Mouse (Mus musculus) hindbrain, embryonic 12.5 days (tissue): ENCODE measurements at regions not wholly inside any gene's neighbourhood (a gene's known extent, or its start where the extent isn't known, plus 50 kb on each side); places are given as distances from the start of the nearest gene placed in this dataset.

Experiments
- ATAC-seq: fragments of 200-750 bp; cut with Nextera tagmentation; 2 replicates; pipeline ENCODE4 v1.8.0; 2017; ENCODE audit warnings: moderate TSS enrichment; ENCODE audit not compliant: low FRiP score
- H3K27ac ChIP-seq: fragments of 300-500 bp; sonication (generic); 2 replicates; pipeline ENCODE4 v1.5.1; 2016; ENCODE audit warnings: mild to moderate bottlenecking
- H3K27me3 ChIP-seq: fragments of 300-500 bp; sonication (generic); 2 replicates; pipeline ENCODE4 v1.6.1; 2016; ENCODE audit warnings: mild to moderate bottlenecking
- H3K36me3 ChIP-seq: fragments of 300-500 bp; sonication (generic); 2 replicates; pipeline ENCODE4 v1.6.1; 2016; ENCODE audit warnings: mild to moderate bottlenecking
- H3K4me1 ChIP-seq: fragments of 300-500 bp; sonication (generic); 2 replicates; pipeline ENCODE4 v1.6.1; 2016
- H3K4me2 ChIP-seq: fragments of 300-500 bp; sonication (generic); replicated peaks from 2 replicates; pipeline ENCODE4 v1.6.1; 2016; ENCODE audit warnings: mild to moderate bottlenecking
- H3K4me3 ChIP-seq: fragments of 300-500 bp; sonication (generic); 2 replicates; pipeline ENCODE4 v1.5.1; 2016; ENCODE audit warnings: mild to moderate bottlenecking
- H3K9ac ChIP-seq: fragments of 300-500 bp; sonication (generic); 2 replicates; pipeline ENCODE4 v1.6.1; 2016; ENCODE audit warnings: mild to moderate bottlenecking, moderate library complexity
- H3K9me3 ChIP-seq: fragments of 300-500 bp; sonication (generic); replicated peaks from 2 replicates; pipeline ENCODE4 v1.6.1; 2016; ENCODE audit warnings: mild to moderate bottlenecking
- WGBS: fragments of 180-500 bp; shearing (Covaris S2); methylation state at CpG from one replicate; pipeline ENCODE4 v1.1.7; 2016; 5-methylcytosine and 5-hydroxymethylcytosine counted together

DNA sequence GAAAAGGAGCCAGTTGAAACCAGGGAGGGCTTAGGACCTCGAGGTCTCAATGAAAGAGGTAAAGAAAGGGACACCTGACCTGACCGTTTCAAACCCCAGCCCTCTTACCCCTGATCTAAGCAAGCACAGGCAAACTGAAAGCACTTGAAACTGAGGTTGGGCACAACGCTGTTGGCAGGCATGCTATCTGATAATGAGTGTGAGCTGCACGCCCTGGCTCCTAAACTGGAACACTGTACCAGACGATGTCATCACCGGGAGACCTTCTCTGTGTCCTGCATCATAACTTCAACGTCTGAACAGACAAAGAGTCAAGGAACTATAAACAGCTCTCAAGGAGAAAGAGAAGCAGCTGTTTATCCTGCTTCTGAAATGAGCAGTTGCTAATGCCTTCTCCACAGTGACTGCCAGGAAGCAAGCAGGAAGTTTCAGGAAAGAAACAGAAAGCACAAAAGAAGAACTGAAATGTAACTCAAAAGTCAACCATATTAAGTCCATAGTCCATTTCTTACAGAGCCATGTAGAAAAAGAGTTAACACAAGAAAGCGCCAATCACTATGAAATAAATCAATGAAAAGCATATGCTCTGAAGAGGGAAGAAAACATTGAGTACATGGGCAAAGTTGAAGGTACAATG lies 301.3 kb downstream of the Epha4 start:
- H3K27ac ChIP-seq = no peak overlapping the region
- H3K9me3 ChIP-seq = no peaks in the 10 kb centered on the region
- H3K4me1 ChIP-seq = no peaks in the 10 kb centered on the region; the same call in 1 of the 2 replicates
- H3K4me2 ChIP-seq = no peak overlapping the region
- ATAC-seq = no peak
- 71% methylated on average over 8 of the region's 8 CpGs for WGBS
- no peak overlapping the region for H3K9ac ChIP-seq
- no peaks in the 10 kb centered on the region for H3K36me3 ChIP-seq
- H3K27me3 ChIP-seq = no peaks in the 10 kb centered on the region
- no peak overlapping the region for H3K4me3 ChIP-seq

GRCm38 (mm10) chr1:77219488-77220321 lies 295.2 kb downstream of the Epha4 start:
- 61% methylated on average over 3 of the region's 3 CpGs for WGBS
- H3K4me2 ChIP-seq = no peak overlapping the region
- no peak for ATAC-seq
- H3K27me3 ChIP-seq = no peaks in the 10 kb centered on the region
- no peak overlapping the region for H3K9ac ChIP-seq
- no peaks in the 10 kb centered on the region for H3K36me3 ChIP-seq
- H3K27ac ChIP-seq = no peak overlapping the region
- no peaks in the 10 kb centered on the region for H3K4me1 ChIP-seq
- H3K4me3 ChIP-seq = no peak overlapping the region
- H3K9me3 ChIP-seq = no peaks in the 10 kb centered on the region

DNA sequence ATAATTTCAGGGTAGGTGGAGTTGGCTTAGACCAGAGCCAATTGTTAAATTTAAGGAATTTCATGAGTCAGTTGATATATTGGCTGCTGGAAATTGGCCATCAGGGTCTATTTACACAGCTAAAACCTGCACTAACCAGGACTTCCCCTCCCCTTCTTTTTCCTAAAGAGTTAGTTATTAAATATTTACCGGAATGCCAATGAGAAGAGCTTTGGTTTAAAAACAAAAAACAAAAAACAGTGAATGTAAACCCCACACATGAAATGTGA lies 294.6 kb downstream of the Epha4 start:
- no peak overlapping the region for H3K27ac ChIP-seq
- no peaks in the 10 kb centered on the region for H3K36me3 ChIP-seq
- no peak overlapping the region for H3K9ac ChIP-seq
- 97% methylated on average over 1 of the region's 1 CpGs for WGBS
- H3K4me2 ChIP-seq = no peak overlapping the region
- no peaks in the 10 kb centered on the region for H3K9me3 ChIP-seq
- H3K4me3 ChIP-seq = no peak overlapping the region
- no peaks in the 10 kb centered on the region for H3K4me1 ChIP-seq
- no peaks in the 10 kb centered on the region for H3K27me3 ChIP-seq
- ATAC-seq = no peak

DNA sequence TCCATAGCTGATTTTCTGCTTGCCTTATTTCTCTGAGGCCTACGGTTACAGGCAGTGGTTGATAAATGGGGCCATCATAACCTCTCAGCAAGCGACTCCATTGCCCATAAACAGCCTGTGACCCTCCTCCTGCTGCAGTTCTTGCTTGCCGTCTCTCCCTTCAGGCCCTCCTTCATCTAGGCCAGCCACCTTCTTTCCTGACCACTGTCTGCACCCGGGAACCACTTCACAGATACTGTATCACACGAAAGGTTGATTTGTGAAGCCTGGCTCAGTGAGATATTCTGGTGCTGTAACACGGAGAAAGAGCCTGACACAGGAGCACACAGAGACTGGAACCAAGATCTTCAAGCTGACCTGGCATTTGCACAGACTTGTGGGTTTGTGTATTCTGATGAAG lies 294.1 kb downstream of the Epha4 start:
- H3K27ac ChIP-seq = no peak overlapping the region
- H3K4me3 ChIP-seq = no peak overlapping the region
- 82% methylated on average over 6 of the region's 6 CpGs for WGBS
- no peaks in the 10 kb centered on the region for H3K9me3 ChIP-seq
- no peak for ATAC-seq
- no peaks in the 10 kb centered on the region for H3K4me1 ChIP-seq
- H3K9ac ChIP-seq = no peak overlapping the region
- no peak overlapping the region for H3K4me2 ChIP-seq
- no peaks in the 10 kb centered on the region for H3K36me3 ChIP-seq
- H3K27me3 ChIP-seq = no peaks in the 10 kb centered on the region

DNA sequence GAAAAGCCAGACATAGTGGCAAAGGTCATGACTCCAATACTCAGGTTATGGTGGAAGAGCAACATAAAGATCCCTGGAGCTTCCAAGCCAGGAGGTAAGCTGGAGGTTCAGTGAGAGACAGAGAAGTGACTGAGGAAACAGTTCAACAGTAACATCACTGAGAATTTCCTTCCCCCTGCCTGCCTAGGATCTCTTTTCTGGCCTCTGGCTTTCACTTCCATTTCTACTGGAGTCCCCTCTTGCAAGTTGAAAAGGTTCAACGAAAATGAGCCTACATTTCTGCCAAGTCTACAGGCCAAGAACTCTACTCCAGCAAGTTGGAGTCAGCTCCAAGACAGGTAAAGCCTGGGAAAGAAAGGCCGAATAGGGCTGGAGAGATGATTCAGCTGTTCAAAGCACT lies 293.0 kb downstream of the Epha4 start:
- Histone ChIP-seq H3K9me3 (no peaks in the 10 kb centered on the region), H3K9ac (no peak overlapping the region), H3K27ac (no peak overlapping the region), H3K4me2 (no peak overlapping the region), H3K4me1 (peaks cover 4% of the 10 kb centered on the region), H3K4me3 (no peak overlapping the region), H3K36me3 (no peaks in the 10 kb centered on the region), H3K27me3 (no peaks in the 10 kb centered on the region)
- ATAC-seq = no peak
- 92% methylated on average over 2 of the region's 2 CpGs for WGBS

DNA sequence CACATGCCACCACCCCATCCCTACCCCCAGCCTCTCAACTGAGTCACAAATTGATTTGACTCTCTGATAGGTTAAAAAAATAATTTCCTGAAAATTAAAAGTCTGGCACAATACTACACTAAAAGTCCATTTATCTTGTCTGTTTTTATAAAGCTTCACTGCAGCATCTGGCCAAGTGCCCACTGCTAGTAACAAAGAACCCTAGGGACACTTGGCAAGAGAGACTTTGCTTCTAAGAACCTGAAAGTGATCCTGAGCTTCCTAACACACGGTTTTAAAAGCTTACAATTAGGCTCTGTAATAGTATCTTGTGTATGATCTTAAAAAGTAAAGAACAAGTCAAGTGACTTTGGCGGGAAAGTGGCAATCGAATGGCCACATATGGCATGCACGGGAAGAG lies 288.3 kb downstream of the Epha4 start:
- H3K27ac ChIP-seq = no peak overlapping the region
- H3K9ac ChIP-seq = no peak overlapping the region
- no peaks in the 10 kb centered on the region for H3K36me3 ChIP-seq
- H3K4me3 ChIP-seq = no peak overlapping the region
- no peaks in the 10 kb centered on the region for H3K27me3 ChIP-seq
- ATAC-seq = no peak
- H3K4me1 ChIP-seq = peaks cover 11% of the 10 kb centered on the region
- no peaks in the 10 kb centered on the region for H3K9me3 ChIP-seq
- H3K4me2 ChIP-seq = no peak overlapping the region
- 65% methylated on average over 4 of the region's 4 CpGs for WGBS

DNA sequence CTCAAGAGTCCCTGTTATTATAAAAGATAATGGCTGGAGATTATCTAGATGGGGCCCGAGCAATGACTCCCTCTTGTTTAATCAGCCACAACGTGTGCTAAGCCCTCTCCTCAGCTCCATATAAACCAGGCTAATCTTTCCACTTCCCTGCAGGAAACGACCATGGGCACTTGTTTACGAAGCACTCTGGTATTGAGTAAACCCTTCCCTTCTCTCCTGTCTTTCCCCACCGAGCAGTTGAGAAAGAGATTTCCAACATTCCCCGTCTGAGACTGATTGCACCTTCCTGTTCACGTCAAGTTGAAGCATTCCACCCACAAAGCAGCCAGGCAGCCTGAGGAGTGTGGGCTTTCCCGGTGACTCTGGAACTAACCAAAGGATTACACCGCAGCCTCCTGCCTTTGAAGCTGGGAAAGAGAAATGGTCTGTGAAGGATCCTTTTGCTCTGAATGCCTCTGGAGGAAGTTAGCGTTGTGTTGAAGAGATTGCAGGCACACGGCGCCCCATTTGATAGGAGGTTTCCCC lies 287.8 kb downstream of the Epha4 start:
- H3K4me2 ChIP-seq = peak overlapping the region; percentile 6; the same call in 1 of the 2 replicates
- no peaks in the 10 kb centered on the region for H3K27me3 ChIP-seq

GRCm38 (mm10) chr1:77227800-77228199 lies 287.1 kb downstream of the Epha4 start:
- 66% methylated on average over 6 of the region's 6 CpGs for WGBS
- no peaks in the 10 kb centered on the region for H3K27me3 ChIP-seq
- no peak for ATAC-seq
- H3K4me1 ChIP-seq = peaks cover 11% of the 10 kb centered on the region
- H3K36me3 ChIP-seq = no peaks in the 10 kb centered on the region
- H3K9me3 ChIP-seq = no peaks in the 10 kb centered on the region
- no peak overlapping the region for H3K27ac ChIP-seq
- no peak overlapping the region for H3K4me3 ChIP-seq
- H3K9ac ChIP-seq = no peak overlapping the region
- no peak overlapping the region for H3K4me2 ChIP-seq

More for the DNA sequence above, 287.8 kb downstream of the Epha4 start:
- Histone ChIP-seq H3K4me1 (peaks cover 11% of the 10 kb centered on the region), H3K27ac (no peak overlapping the region), H3K9me3 (no peaks in the 10 kb centered on the region), H3K4me3 (no peak overlapping the region), H3K9ac (no peak overlapping the region), H3K36me3 (no peaks in the 10 kb centered on the region)
- ATAC-seq = no peak
- 20% methylated on average over 12 of the region's 12 CpGs for WGBS

DNA sequence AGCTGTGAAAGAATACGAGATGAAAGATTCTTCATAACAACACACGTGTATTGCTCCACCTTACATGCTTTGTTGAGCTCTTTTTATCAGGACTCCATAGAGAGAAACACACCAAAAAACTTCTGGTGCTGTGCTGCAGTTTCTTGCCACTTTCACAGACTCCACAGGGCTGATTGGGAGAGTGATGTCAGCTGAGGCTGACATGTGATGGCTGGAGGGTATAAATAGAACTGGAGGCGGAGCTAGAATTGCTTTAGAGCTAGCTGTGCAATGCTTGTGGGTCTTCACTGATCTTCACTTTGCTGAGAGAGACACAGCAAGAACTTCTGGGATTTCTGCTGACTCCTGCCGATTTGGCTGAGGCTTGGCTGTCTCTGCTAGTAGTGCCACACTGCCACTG lies 285.3 kb downstream of the Epha4 start:
- H3K9ac ChIP-seq = no peak overlapping the region
- WGBS = 85% methylated on average over 4 of the region's 4 CpGs
- peaks cover 11% of the 10 kb centered on the region for H3K4me1 ChIP-seq
- H3K27me3 ChIP-seq = no peaks in the 10 kb centered on the region
- no peak overlapping the region for H3K27ac ChIP-seq
- no peaks in the 10 kb centered on the region for H3K36me3 ChIP-seq
- no peaks in the 10 kb centered on the region for H3K9me3 ChIP-seq
- H3K4me2 ChIP-seq = no peak overlapping the region
- ATAC-seq = no peak
- H3K4me3 ChIP-seq = no peak overlapping the region

DNA sequence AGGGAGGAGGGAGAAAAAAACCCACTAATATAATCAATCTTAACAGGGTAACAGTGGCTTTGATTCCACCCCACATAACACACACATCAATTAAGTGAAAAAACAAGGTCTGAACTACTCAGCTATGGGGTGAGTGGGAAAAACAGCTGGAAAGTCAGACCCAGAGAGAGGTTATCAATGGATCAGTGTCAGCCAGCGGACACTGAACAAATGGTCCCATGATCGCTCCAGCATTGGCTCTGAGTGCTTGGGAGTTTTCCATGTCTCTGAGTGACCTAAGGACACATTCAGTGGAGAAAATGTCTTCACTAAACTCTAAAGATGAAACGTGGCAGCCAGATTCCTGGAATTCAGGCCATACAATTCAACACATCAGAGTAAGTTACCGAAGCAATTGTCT lies 281.9 kb downstream of the Epha4 start:
- no peaks in the 10 kb centered on the region for H3K27me3 ChIP-seq
- no peaks in the 10 kb centered on the region for H3K9me3 ChIP-seq
- ATAC-seq = no peak
- no peak overlapping the region for H3K9ac ChIP-seq
- no peak overlapping the region for H3K4me2 ChIP-seq
- no peak overlapping the region for H3K4me3 ChIP-seq
- 0 out of 2 replicates have a peak, but pooled peaks cover 1% of the 10 kb centered on the region for H3K4me1 ChIP-seq
- no peaks in the 10 kb centered on the region for H3K36me3 ChIP-seq
- WGBS = 72% methylated on average over 4 of the region's 4 CpGs
- H3K27ac ChIP-seq = no peak overlapping the region

- 64% methylated on average over 2 of the region's 2 CpGs for WGBS
- no peak overlapping the region for H3K4me3 ChIP-seq
- no peak overlapping the region for H3K27ac ChIP-seq
- no peaks in the 10 kb centered on the region for H3K4me1 ChIP-seq
- no peaks in the 10 kb centered on the region for H3K27me3 ChIP-seq
- no peak for ATAC-seq
- H3K9me3 ChIP-seq = no peaks in the 10 kb centered on the region
- no peaks in the 10 kb centered on the region for H3K36me3 ChIP-seq
- H3K9ac ChIP-seq = no peak overlapping the region
- no peak overlapping the region for H3K4me2 ChIP-seq
These were observed 270.2 kb downstream of the Epha4 start for GRCm38 (mm10) chr1:77244642-77245041.

GRCm38 (mm10) chr1:77246047-77246446 lies 268.8 kb downstream of the Epha4 start:
- 60% methylated on average over 3 of the region's 3 CpGs for WGBS
- no peaks in the 10 kb centered on the region for H3K9me3 ChIP-seq
- H3K4me3 ChIP-seq = no peak overlapping the region
- H3K4me1 ChIP-seq = no peaks in the 10 kb centered on the region
- H3K36me3 ChIP-seq = no peaks in the 10 kb centered on the region
- no peaks in the 10 kb centered on the region for H3K27me3 ChIP-seq
- H3K4me2 ChIP-seq = no peak overlapping the region
- H3K9ac ChIP-seq = no peak overlapping the region
- ATAC-seq = no peak
- H3K27ac ChIP-seq = no peak overlapping the region

DNA sequence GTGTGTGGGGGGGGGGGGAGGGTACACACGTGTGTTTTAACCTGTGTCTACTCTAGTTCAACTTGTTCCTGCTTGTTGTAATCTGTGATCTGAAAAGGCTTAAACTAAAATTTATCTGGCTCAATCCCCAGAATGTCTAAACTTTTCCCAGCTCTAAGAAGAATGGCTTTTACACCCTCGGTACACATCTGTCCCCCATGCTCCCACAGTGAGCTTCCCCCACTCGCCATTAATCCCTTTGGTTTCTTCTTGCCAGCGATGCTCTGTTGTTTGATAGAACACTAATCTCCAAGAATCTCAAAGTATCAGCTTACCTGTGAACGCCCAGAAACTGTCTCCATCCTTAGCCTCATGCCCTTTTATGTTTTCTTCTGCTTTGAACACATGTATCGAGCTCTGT lies 260.6 kb downstream of the Epha4 start:
- no peak for ATAC-seq
- Histone ChIP-seq H3K27me3 (no peaks in the 10 kb centered on the region), H3K27ac (no peak overlapping the region), H3K4me2 (no peak overlapping the region), H3K9ac (no peak overlapping the region), H3K4me3 (no peak overlapping the region), H3K4me1 (no peaks in the 10 kb centered on the region), H3K9me3 (no peaks in the 10 kb centered on the region), H3K36me3 (no peaks in the 10 kb centered on the region)
- 77% methylated on average over 6 of the region's 6 CpGs for WGBS
